Mouse (Mus musculus): ENCODE results near the gene Rabep2. TPM values are rescaled to one million over a fixed set of nuclear protein-coding genes. Genes with fewer than 3 reads are reported as not detected.
"Not testable (repeated sequence)": the region's sequence is repeated elsewhere in the genome, so short reads cannot be mapped to it uniquely, and the experiment has no call there.

Rabep2 gene
- polyA plus RNA-seq, 2 experiments from 2014 or later: 31.9 to 68.2 TPM

DNA sequence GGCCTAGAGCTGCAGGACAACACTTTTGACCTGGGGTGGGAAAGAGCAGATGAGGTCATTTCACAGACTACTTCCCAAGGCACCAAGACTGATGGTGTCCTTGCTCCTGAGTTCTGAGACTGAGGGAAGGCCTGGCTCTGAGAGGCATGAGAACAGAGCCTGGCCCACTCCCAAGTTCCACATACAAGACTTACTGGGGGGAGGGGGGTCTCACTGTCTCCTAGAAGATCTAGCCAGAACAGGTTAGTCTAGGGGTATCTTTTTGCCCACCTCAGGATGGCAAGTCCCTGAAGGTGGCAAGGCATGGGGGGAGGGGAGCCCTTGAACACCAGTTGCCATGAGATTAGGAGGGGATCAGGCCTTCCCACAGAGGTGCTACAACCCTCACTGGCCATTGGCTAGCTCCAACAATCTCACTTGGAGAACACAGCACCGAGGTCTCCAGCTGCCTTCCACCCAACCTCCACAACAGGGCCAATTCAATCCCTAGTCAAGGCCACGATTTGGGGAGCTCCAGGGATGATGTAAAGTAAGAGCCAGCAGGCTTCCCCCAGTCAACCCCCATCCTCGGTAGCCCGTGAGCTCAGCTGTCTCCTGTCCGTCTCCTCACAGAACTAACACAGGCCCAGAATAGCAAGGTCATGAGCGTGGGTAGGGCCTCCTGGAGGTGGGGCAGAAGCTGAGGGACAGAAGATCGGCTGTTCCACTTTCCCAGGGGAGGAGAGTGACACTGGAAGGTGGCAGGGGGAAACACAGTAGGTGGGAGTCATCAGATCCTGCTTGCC lies 36.9 kb downstream of the Rabep2 start:
- no peak for ATAC-seq

DNA sequence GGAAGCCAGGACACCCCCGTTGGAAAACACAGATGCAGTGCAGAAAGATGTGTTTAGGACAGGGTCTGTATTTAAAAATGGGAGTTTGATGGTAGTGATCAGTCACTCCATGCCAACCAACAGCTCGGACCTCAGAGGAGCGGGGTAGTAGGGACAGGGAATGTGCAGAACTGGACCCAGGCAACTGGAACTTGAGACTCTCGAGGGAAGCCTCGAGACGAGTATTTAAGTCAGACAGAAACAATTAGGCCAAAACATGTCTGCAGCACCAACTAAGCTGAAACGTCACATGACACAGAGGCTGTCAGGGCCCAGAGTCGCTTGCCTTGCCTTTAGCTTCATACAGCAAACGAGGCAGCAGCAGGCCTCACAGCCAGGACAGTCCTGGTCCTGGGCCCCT lies 37.6 kb downstream of the Rabep2 start:
- ATAC-seq: no peak

DNA sequence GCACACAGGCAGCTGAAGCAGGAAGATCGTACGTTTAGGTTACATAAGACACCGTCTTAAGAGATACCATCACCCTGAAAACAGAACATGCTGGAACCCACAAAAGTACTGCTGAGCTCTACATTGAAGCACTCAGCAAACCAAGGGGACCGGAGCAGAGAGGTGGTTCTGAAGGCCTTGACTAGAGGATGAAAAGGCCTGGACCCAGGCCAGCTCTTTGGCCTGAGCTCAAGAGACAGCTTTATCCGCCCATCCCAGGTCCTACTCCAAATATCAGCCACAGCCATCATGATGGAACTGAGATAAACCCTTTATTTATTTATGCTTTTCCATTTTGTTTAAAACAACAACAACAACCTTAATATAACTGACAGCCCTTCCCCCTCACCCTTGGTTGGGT lies 38.1 kb downstream of the Rabep2 start:
- no peak for ATAC-seq

DNA sequence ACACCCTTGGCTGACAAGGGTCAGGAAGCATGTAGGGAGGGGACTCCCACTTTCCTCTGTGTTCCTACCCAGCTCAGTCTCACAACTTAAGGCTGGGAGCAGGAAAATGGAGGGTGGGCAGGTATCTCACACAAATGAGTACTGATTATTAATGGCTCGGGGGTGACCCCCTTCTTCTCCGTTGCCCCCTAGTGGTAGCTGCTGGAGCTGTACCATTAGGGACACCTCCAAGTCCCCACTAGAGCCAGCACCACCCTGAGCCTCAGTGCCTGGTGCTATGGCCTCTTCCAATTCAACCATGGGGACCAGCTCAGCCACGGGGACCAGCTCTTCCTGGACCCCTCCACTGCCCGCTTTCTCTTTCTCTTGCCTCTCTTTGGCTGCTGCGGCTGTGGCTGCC lies 38.7 kb downstream of the Rabep2 start:
- ATAC-seq: no peak

DNA sequence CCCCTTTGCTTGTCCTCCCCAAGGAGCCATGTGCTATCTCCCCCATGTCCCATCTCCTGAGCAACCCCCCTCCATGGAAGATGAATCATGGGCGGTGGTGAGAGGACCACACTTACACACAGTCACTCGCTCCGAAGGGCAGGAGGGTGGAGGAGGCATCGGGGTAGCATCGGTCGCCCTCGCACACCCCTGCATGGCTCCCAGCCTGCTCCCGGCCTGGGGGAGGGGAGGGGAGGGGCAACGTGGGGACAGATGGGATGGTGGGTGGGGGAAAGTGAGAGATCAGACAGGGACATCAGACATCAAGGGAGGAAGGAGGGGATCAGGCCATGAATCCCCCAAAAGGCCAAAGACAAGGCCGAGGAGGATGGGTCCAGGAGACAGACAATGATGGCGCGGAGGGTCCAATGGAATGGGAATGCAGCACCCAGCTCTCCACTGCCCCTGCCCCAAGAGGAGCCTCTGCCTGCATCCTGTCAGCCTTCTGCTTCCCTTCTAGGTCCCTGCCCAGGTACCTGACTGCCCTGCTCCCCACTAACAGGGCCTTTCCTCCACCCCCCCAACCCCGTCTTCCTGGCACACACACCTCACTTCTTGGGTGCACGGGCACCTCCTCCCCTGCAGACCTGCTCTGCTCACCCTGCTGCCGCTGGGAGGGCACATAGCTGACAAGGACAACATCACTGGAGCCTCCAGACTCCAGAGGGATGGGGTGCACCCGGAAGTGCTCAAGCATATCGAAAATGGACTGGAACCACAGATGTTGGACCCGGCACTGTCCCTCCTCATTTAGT lies 39.5 kb downstream of the Rabep2 start:
- no peak for ATAC-seq

DNA sequence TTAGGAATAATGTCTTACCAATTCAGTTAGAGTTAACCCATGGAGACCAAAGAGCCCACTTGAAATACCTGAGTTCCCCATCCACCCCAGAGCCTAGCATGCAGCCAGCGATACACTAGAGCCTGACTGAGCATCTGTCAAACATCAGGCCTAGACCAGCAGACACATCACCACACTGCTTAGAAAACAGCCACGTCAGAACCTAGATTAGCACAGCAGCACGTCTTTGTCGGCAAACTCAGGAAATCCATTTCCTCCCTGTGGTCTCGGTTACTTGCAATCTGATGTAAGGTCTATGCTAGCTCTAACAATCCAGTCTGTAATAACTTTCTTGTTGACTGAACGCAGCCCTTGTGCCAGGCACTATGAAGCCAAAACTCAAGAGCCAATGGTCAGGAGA lies 41.5 kb downstream of the Rabep2 start:
- ATAC-seq: peak; percentile 76

DNA sequence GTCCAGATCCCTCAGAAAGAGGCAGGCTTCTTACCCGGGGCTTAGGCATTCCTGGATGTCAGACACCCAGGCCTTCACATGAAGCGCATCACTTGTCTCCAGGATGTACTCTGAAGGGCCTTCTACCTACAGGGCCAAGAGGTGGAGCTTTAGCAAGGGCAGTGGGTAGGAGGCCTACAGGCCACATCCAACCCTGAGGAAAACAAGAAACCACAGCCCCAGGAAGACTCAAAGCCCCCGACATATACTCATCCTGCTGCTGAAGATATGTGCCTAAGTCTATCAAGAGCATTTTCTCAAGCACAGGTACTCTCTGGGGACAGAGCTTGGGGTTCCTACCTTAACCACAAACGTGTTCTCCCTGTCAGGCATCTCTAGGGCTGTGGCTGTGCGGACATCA lies 42.8 kb downstream of the Rabep2 start:
- ATAC-seq: no peak

DNA sequence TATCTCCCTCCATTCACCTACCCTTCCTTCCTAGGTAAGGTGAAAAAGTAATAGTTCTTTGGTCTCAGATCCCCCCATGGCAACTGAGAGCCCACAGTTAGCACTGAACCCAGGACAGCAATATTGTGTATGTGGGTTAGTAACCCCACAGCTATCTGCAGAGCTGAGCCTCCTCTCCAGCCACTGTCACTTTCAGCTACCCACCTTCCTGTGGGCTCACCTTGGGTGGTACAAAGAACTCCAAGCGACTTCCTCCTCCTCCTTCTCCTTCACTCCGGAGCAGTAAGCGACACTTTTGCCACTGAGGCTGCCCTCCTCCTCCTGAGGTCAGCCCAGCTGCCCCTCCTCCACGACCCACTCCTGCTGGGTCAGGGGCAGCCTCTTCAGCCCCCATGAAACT lies 43.3 kb downstream of the Rabep2 start:
- ATAC-seq: no peak

DNA sequence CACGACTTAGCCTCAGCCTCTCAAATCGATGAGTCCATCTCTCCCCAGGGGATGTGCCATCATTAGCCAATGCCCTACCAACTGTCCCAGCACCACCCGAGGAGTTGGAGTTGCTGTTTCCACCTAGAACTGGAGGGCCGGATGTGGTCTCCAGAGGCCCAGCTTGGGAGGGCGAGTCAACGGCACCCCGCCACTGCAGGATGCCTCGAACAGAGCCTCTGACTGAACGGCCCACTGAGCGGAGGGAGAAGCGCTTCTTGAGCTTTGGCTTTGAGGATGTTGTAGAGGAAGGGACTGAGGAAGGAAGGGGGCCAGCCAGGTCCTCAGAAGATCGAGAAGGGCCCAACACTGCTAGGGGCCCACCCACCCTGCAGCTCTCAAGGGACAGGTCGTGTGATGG lies 43.7 kb downstream of the Rabep2 start:
- ATAC-seq: peak; percentile 64

DNA sequence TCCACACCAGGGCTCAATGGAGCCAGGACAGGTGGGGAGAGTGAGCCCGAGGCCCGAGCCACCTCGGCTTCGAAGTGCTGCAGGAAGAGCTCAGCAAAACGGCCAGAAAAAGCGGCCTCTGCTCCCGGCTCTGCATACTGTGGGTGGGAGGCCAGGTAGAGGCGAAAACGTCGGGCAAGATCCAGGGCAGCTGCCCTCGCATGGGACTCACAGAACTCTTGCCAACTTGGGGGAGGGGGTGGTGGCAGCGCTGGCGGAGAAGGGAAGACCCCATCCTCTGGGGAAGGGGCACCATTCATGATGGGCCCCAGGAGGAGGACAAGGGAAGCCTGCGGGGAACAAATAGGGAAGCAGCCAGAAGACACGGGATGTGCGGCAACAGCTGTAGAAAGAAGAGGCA lies 44.2 kb downstream of the Rabep2 start:
- no peak for ATAC-seq

DNA sequence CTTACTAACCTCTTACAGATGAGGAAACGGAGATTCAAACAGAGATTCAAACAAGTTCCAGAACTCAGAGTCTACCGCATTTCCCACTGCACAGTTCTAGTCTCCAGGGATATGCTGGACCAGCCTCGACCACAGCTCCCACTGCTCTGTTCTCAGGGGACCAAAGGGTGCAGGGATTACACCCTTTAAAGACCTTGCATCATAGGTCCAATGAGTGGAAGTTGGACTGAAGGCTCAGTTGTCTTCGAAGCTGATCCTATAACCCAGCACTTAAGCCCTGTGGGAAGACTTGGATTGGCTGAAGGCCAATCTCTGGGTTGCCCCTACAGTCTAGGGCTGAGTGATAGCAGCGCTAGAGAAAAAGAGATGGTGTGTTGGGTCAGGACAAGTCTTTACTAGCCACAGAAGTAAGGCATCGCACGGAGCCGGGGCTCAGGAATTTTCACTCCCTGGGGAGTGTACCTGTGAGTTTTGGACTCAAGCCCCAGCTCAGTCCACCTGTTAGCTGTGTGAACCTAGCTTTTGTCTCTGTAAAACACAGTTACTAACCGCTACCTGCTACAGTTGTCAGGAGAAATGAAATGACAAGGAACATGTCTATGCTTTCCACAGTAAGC lies 45.0 kb downstream of the Rabep2 start:
- ATAC-seq: no peak

DNA sequence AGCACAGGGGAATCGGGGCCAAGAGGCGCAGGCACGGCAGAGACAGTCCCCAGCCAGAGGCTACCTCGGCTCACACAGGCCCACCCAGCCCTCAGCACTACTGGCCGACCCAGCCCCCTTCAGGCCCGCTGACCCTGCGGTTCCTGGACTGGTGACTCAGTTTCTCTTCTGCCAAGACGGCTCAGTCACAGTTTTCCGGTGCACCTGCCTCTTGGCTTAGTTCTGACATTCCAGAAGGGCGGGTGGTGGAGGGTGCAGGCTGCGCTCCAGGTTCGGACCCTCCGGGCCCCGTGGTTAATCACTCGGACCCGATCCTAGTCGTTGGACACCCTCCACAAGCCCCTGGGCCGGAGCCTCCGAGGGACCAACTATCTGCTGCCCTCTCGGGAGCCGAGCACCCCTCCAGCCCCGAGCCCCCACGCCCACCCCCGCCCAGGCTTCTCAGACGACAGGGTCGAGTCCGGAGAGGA lies 46.0 kb downstream of the Rabep2 start:
- no peak for ATAC-seq

DNA sequence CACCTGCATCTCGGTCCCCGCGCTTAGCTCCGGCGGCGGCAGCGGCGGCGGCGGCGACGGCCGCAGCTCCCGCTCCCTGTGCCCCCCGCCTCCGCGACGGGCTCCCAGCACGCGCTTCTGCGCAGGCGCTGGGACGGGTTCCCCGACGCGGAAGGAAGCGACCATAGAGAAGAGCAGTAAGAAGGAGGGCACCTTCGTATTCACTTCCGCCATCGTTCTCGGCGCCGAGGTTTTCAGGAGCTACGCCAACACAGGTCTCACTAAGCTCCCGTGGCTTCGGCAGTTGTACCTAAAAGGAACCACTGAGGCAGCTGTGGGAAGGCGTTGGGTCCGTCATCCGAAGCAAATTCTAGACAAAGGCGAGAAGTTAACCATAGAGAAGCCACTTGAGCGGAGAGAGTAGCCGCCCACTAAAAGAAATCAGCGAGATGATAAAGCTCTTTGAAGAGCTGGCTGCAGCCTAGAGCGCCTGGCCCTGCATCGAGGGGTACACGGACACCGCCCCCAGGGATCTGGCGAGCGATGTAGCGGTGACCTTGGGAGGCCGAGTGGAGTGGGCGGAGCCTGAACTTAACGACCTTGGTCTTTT lies 46.5 kb downstream of the Rabep2 start, which contains the start of gene Sh2b1:
Sh2b1 (minus strand) TSS at position 432 of the 589 bp plus-strand sequence.
- peak; percentile 73 for ATAC-seq

DNA sequence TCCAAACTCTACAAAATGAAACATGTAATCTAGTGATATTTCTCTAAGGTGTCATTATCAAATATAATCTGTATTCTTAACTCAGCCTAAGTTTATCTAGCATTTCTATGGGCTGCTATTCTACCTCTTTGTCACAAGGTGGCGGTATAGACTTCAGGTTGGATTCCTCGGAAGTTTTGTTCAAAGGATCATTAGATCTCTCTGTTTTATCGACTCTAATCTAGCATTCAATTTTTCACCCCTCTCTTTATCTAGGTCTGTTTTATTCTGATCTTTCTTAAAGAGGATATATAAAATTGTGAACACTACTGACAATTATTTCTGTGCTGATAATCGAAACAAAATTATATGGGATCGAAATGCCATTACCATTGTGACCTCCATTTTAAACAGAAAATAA lies 53.1 kb downstream of the Rabep2 start:
- peak; percentile 57 for ATAC-seq

DNA sequence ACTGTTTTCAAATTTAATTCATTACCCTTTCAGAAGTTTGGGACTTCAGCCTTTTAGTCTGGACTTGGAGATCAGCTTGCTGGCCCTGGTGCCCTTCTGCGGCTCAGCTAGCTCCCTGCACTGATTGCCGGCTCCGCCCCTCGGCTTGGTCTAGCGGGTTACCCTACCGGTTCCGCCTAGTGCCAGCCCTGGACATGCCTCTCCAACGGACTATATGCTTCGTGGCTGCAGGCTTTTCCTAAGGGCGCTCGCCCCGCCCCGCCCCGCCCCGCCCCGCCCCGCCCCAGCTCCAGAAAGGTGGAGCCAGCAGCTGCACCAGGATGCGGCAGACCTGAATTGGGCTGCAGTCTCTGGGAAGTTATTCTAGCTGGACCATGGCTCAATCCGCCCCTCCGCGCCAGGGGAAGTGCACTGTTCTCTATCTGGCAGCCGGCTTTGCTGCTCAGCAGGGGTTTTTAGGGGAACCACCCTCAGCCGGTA lies 53.9 kb downstream of the Rabep2 start:
- no peak for ATAC-seq

DNA sequence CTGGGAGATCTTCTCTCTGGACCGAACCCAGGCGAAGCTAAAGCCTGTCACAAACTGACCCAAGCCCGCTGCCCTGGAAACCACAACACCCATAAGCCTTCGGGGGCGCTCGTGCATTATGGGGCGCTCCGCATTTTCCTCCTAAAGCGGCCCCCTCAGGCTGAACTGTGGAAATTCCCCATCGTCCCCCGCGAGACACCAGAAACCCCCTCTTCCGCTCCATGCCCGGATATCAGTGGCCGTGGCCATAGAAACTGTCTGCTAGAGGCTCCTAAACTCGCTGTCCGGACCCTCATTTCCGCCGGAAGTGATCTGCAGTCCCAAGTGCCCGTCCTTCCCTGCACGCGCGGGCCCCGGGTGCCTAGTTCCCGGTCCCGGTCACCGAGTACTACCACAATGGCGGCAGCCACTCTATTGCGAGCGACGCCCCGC lies 58.5 kb downstream of the Rabep2 start, which contains the start of gene Tufm:
Tufm (plus strand) TSS at position 310 of the 432 bp plus-strand sequence.
- ATAC-seq: peak; percentile 92

DNA sequence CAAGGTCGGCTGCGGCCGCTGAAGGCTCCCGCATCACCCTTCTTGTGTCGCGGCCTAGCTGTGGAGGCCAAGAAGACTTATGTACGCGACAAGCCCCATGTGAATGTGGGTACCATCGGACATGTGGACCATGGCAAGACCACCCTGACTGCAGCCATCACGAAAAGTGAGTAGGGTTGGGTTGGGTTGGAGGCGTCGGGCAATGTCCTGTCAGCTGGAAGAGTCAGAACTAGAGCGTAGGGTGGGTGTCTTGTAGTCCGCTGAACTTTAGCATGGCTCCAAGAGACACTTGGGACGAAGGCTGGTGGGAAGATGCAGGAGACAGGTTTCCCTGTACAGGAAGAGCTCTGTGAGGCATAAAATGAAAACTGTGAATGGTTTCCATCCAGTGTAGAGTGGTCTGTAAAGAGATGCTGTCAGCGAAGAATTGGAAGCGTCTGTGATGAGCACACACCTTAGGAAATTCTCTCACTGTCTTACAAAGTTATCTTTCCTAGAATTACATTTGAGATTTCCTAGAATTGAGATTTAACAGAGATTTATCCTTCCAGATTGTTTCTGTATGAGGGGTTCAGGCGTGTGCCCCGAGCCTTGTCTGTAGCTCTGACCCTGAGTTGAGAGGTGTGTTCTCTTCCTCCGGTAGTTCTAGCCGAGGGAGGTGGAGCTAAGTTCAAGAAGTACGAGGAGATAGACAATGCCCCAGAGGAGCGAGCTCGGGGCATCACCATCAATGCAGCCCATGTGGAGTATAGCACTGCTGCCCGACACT lies 59.2 kb downstream of the Rabep2 start:
- ATAC-seq: not testable (repeated sequence)

DNA sequence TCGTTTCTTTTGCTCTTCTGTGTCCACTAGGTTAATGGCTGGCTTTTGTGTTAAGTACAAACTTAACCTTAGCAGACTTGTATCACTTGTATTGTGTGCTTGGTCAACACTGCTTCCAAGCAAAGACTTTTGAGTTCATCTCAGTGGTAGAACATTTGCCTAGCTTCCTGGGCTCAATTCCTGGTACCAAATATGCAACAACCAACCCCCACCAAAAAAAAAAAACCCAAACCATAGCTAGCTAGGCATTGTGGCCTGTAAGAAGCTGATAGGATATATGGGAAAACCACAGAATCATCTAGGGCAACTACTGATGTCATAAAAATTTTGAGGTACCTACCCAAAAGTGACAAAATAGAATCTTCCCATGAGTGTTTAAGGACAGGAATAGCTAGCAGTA lies 62.4 kb downstream of the Rabep2 start:
- ATAC-seq: no peak

DNA sequence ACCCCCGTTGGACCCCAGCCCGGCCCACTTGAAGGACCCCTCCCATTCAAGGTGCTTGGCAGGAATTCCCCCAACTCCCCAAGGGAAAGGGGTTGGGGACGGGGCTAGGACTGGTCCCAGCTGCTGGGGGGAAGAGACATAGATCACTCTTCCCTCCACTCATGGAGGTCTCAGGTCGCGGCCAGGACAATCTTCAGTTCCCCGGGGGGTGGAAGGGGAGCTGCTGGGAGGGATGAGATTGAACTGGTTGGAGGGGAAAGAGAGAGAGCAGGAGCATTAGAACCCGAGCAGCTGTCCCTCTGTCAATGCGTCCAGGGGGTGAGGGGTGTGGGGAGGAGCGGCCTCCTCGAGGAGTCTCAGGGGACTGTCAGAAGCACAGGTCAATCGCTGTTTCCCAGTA lies 63.4 kb downstream of the Rabep2 start:
- no peak for ATAC-seq

DNA sequence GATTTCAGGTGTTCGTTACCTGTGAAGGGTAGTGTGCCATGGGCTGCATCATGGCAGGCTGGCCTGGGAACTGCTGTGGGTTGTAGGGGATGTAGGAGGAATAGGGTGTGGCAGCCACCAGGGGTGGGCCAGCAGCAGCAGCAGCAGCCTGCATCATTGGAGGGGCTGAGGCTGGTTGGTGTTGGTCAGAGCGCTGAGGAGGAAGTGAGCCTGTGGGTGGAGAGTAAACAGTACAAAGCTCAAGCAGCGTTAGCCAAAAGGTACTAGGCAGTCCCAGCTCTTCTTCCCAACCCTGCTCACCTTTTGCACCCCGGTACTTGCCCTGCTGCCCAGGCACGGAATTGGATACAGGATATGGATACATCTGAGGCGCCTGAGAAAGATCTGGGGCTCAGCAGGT lies 65.6 kb downstream of the Rabep2 start:
- ATAC-seq: no peak

DNA sequence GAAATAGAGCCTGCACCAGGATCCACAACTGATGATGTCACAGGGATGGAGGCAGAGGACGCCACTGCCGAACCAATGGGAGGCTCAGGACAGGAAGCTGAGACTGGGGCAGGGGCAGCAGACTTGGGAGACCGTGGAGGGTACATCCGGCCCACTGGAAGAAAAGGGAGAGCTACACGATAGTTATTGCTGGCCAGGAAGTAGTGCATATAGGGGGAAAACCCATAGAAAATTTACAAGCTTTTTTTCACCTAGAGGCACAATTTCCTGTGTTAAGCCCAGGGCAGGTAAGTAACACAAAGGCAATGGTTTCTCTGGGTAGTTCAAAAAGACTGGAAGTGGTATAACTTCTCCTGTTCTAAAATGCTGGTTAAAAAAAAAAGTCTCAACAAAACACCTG lies 67.9 kb downstream of the Rabep2 start:
- peak; percentile 88 for ATAC-seq

DNA sequence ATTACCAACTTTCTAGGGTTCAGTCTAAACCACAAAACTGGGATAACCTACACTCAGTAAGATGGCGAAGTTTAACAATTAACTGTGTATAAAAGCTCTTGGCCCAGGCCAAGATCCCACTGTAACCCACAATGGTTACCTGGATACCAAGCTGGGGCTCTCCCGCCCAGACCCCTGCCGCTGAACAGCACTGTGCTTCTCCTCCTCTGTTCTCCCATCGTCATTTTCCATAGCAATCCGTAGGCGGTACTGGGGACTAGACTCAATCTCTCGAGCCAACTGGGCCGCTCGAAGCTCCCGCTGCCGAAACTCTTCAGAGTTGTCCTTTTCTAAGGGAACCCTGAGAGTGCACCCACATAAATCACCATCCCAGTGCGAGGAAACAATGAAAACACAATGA lies 69.4 kb downstream of the Rabep2 start:
- ATAC-seq: no peak
